Mouse (Mus musculus) thymus, adult 2 months (tissue): ENCODE results near the gene Mtg2.

Experiments used
- CTCF ChIP-seq: fragments of 200-500 bp; IDR thresholded peaks from 2 replicates; pipeline ENCODE4 v1.5.1; 2012; ENCODE audit warnings: mild to moderate bottlenecking, control low read depth, low read length, moderate library complexity, borderline replicate concordance; ENCODE audit not compliant: control insufficient read depth, poor library complexity, insufficient read depth; ENCODE audit errors: extremely low read depth
- POLR2A ChIP-seq: fragments of 200-500 bp; IDR thresholded peaks from 2 replicates; pipeline ENCODE4 v1.6.1; 2012; ENCODE audit warnings: mild to moderate bottlenecking, low read length, control low read depth, moderate library complexity; ENCODE audit not compliant: control insufficient read depth, poor library complexity, insufficient read depth; ENCODE audit errors: extremely low read depth

DNA sequence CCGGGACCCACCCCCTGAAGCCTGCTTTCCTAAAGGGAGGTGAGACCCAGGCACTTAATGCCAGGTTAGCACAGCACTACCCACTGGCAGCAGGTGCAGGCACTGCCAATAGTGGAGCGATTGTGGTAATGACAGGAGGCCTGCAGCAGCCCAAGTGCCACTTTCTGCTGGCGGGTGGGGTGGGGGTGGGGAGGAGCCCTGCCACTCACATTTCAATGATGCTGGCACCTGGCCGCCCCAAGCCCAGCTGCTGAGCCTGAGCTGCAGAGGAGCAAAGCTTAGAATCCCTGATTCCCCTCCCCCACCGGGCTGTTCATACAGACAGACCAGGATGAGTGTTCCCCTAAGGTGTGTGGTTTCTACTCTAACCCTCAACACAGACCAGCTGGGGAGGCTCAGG lies 25.3 kb downstream of the Mtg2 start:
- TF ChIP-seq CTCF: no peak
- no peak for TF ChIP-seq POLR2A
